Mouse (Mus musculus) mouse embryonic stem cell (cell line): ENCODE results near the gene Smc2.
"Not testable (repeated sequence)": the region's sequence is repeated elsewhere in the genome, so short reads cannot be mapped to it uniquely, and the experiment has no call there.

ENCODE experiments used
- in situ Hi-C, 2 experiments: fragments of 300-500 bp; cut with MboI; formaldehyde crosslinking; loops; 1 replicate in 1 of 2; 3 replicates in 1 of 2; pipeline ENCODE4 v1.14.3; 2019 to 2020; ENCODE audit warnings: low sequenced_read_pairs in 2 of 2, low pct_unique_long_range_greater_than_20kb in 1 of 2, mixed read lengths in 1 of 2; ENCODE audit not compliant: unreplicated experiment in 1 of 2

Smc2 gene

GRCm38 (mm10) chr4:52438886-52439664 is at the start of gene Smc2:
TSS of gene Smc2 (plus strand) at chr4:52439243.
- in situ Hi-C loops: no loop called here

GRCm38 (mm10) chr4:52411587-52411986 is 27.5 kb upstream of the Smc2 start:
- in situ Hi-C loops: no loop called here

- in situ Hi-C loops: no loop called here
Measured at GRCm38 (mm10) chr4:52423653-52424052, 15.4 kb upstream of the Smc2 start.

GRCm38 (mm10) chr4:52429310-52430198 is 9.5 kb upstream of the Smc2 start:
- in situ Hi-C loops: no loop called here

- in situ Hi-C loops: not testable (repeated sequence)
Measured at GRCm38 (mm10) chr4:52435551-52435950, 3.5 kb upstream of the Smc2 start.

GRCm38 (mm10) chr4:52438371-52438885 is 615 bp upstream of the Smc2 start:
- in situ Hi-C loops: no loop called here

GRCm38 (mm10) chr4:52459726-52460125 is 20.7 kb downstream of the Smc2 start:
- in situ Hi-C loops: no loop called here

GRCm38 (mm10) chr4:52461321-52461720 is 22.3 kb downstream of the Smc2 start:
- in situ Hi-C loops: no loop called here

- in situ Hi-C loops: no loop called here
Measured at GRCm38 (mm10) chr4:52473431-52473830, 34.4 kb downstream of the Smc2 start.

GRCm38 (mm10) chr4:52487486-52487885 is 48.4 kb downstream of the Smc2 start:
- in situ Hi-C loops: no loop called here

GRCm38 (mm10) chr4:52497144-52497543 is 58.1 kb downstream of the Smc2 start, which contains the start of gene Vma21-ps:
TSS of gene Vma21-ps (minus strand) at chr4:52497244.
- in situ Hi-C loops: not testable (repeated sequence)

- in situ Hi-C loops: loop anchor here in 1 of 2 experiments (25.0 kb wide), 2 partner anchors 195 to 470 kb away; partner anchors contain the start of gene Nipsnap3a
Measured at GRCm38 (mm10) chr4:52517580-52517979, 78.5 kb downstream of the Smc2 start.

GRCm38 (mm10) chr4:52519301-52519700 is 80.3 kb downstream of the Smc2 start:
- in situ Hi-C loops: loop anchor here in 1 of 2 experiments (25.0 kb wide), 2 partner anchors 193 to 468 kb away; partner anchors contain the start of gene Nipsnap3a

GRCm38 (mm10) chr4:52526464-52526863 is 87.4 kb downstream of the Smc2 start:
- in situ Hi-C loops: no loop called here

GRCm38 (mm10) chr4:52530636-52531035 is 91.6 kb downstream of the Smc2 start:
- in situ Hi-C loops: no loop called here
